Mouse (Mus musculus) midbrain, embryonic 11.5 days (tissue): ENCODE measurements around the gene Ankdd1a. TPM values are rescaled to one million over a fixed set of nuclear protein-coding genes. Genes with fewer than 3 reads are reported as not detected.

Experiments used
- ATAC-seq: fragments of 200-750 bp; cut with Nextera tagmentation; 2 replicates; pipeline ENCODE4 v1.8.0; 2017; ENCODE audit warnings: moderate TSS enrichment, moderate library complexity; ENCODE audit not compliant: low FRiP score
- DNase-seq: peaks from one replicate; pipeline ENCODE4 v3.0.0; 2015; ENCODE audit warnings: low spot score; ENCODE audit errors: missing footprints
- H3K27ac ChIP-seq: fragments of 300-500 bp; sonication (generic); 2 replicates; pipeline ENCODE4 v1.5.1; 2014; ENCODE audit warnings: low read depth, low read length
- H3K27me3 ChIP-seq: fragments of 300-500 bp; sonication (generic); 2 replicates; pipeline ENCODE4 v1.6.1; 2014; ENCODE audit warnings: mild to moderate bottlenecking, low read length, moderate library complexity, mixed read lengths; ENCODE audit not compliant: control insufficient read depth, insufficient read depth
- H3K36me3 ChIP-seq: fragments of 300-500 bp; sonication (generic); 2 replicates; pipeline ENCODE4 v1.6.1; 2014; ENCODE audit warnings: mild to moderate bottlenecking, low read length, moderate library complexity, mixed read lengths; ENCODE audit not compliant: control insufficient read depth, insufficient read depth
- H3K4me1 ChIP-seq: fragments of 300-500 bp; sonication (generic); 2 replicates; pipeline ENCODE4 v1.6.1; 2014; ENCODE audit warnings: low read length; ENCODE audit not compliant: control insufficient read depth, insufficient read depth
- H3K4me2 ChIP-seq: fragments of 300-500 bp; sonication (generic); 2 replicates; pipeline ENCODE4 v1.6.1; 2014; ENCODE audit warnings: mild to moderate bottlenecking, moderate library complexity
- H3K4me3 ChIP-seq: fragments of 300-500 bp; sonication (generic); 2 replicates; pipeline ENCODE4 v1.5.1; 2014; ENCODE audit warnings: low read depth, low read length
- H3K9ac ChIP-seq: fragments of 300-500 bp; sonication (generic); 2 replicates; pipeline ENCODE4 v1.6.1; 2014; ENCODE audit warnings: low read length
- H3K9me3 ChIP-seq: fragments of 300-500 bp; sonication (generic); 2 replicates; pipeline ENCODE4 v1.6.1; 2016; ENCODE audit warnings: low read length; ENCODE audit not compliant: control insufficient read depth
- WGBS: fragments of 180-500 bp; shearing (Covaris S2); extraction: QIAGEN DNeasy Blood & Tissue Kit; methylation state at CpG from one replicate; pipeline ENCODE4 v1.1.7; 2014; 5-methylcytosine and 5-hydroxymethylcytosine counted together
- polyA plus RNA-seq: library from polyadenylated mRNA; unstranded; fragments of >200 nt; fragmentation: Nextera tagmentation; extraction: Ambion mirVana; gene quantifications from 2 replicates; pipeline ENCODE4 v1.2.1, GENCODE M21; 2014

Ankdd1a gene
- polyA plus RNA-seq, 1 experiment from 2014 or later: not detected

- DNase-seq (no peak), ATAC-seq (no peak)
- Histone ChIP-seq H3K36me3 (no peaks in the 10 kb centered on the region), H3K27me3 (no peaks in the 10 kb centered on the region), H3K27ac (no peak overlapping the region), H3K9ac (no peak overlapping the region), H3K9me3 (no peaks in the 10 kb centered on the region), H3K4me3 (no peak overlapping the region), H3K4me1 (peaks cover 10% of the 10 kb centered on the region), H3K4me2 (no peak overlapping the region)
- 73% methylated on average over 8 of the region's 8 CpGs for WGBS
These were observed 28.3 kb upstream of the Ankdd1a start for GRCm38 (mm10) chr9:65548311-65548710.

DNA sequence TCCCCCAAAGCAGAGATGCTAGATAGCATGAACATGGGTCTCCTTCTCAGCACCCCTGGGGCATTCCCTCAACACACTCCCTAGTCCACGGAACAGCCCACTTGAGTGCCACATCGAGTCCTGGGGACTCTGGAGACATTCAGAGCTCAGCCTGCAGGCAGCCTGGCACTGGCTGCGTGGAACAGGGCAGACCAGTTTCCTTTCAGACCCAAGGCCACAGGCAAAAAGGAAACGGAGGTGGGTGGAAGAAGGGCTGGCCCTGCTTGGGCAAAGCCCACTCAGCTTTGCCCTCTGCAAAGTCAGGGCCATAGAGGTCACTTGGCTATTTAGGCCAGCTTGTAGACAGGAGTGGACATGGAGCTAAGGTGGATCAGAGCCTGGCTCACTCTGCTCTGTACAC, 27.9 kb upstream of the Ankdd1a start:
- H3K4me2 ChIP-seq: no peak overlapping the region
- H3K27me3 ChIP-seq: no peaks in the 10 kb centered on the region
- H3K9ac ChIP-seq: no peak overlapping the region
- 78% methylated on average over 4 of the region's 4 CpGs for WGBS
- no peak overlapping the region for H3K27ac ChIP-seq
- DNase-seq: no peak
- no peak for ATAC-seq
- no peaks in the 10 kb centered on the region for H3K36me3 ChIP-seq
- no peak overlapping the region for H3K4me3 ChIP-seq
- peaks cover 10% of the 10 kb centered on the region for H3K4me1 ChIP-seq
- no peaks in the 10 kb centered on the region for H3K9me3 ChIP-seq

DNA sequence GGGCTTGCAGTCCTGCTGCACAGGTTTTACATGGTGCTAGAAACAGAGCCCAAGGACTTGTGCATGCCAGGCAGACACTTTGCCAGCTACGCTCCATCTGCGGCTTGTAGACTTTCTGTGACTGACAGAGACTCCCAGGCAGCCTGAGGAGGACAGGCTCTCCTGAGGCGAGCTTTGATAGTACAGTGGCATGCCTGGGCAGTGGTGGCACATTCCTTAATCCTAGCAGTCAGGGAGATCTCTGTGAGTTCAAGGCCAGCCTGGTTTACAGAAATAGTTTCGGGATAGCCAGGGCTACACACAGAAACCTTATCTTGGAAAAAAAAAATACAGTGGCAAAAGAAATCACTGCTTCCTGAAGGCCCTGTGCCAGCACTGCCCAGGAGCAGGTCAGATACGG, 27.1 kb upstream of the Ankdd1a start:
- no peak overlapping the region for H3K4me3 ChIP-seq
- H3K4me1 ChIP-seq: peaks cover 10% of the 10 kb centered on the region
- no peak for ATAC-seq
- no peaks in the 10 kb centered on the region for H3K9me3 ChIP-seq
- H3K27ac ChIP-seq: no peak overlapping the region
- no peak overlapping the region for H3K4me2 ChIP-seq
- H3K27me3 ChIP-seq: no peaks in the 10 kb centered on the region
- no peak overlapping the region for H3K9ac ChIP-seq
- H3K36me3 ChIP-seq: no peaks in the 10 kb centered on the region
- WGBS: 83% methylated on average over 5 of the region's 5 CpGs
- DNase-seq: no peak

DNA sequence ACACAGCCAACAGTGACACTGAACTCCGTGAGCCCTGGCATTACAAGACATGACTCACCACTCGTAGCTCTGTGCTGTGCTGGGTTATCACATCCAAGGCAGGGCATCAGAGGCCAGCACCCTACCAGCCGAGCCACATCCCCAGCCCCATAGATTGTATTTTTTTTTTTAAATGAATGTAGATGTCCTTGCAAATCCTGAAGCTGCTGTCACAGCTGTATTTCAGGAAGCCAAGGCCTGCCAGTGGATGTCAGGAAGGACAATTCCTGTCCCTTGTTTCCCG, 26.4 kb upstream of the Ankdd1a start:
- no peak overlapping the region for H3K9ac ChIP-seq
- no peak overlapping the region for H3K4me2 ChIP-seq
- H3K27ac ChIP-seq: no peak overlapping the region
- DNase-seq (no peak), ATAC-seq (no peak)
- H3K36me3 ChIP-seq: no peaks in the 10 kb centered on the region
- H3K27me3 ChIP-seq: no peaks in the 10 kb centered on the region
- no peaks in the 10 kb centered on the region for H3K9me3 ChIP-seq
- WGBS: 65% methylated on average over 4 of the region's 4 CpGs
- no peak overlapping the region for H3K4me3 ChIP-seq
- peaks cover 10% of the 10 kb centered on the region for H3K4me1 ChIP-seq

DNA sequence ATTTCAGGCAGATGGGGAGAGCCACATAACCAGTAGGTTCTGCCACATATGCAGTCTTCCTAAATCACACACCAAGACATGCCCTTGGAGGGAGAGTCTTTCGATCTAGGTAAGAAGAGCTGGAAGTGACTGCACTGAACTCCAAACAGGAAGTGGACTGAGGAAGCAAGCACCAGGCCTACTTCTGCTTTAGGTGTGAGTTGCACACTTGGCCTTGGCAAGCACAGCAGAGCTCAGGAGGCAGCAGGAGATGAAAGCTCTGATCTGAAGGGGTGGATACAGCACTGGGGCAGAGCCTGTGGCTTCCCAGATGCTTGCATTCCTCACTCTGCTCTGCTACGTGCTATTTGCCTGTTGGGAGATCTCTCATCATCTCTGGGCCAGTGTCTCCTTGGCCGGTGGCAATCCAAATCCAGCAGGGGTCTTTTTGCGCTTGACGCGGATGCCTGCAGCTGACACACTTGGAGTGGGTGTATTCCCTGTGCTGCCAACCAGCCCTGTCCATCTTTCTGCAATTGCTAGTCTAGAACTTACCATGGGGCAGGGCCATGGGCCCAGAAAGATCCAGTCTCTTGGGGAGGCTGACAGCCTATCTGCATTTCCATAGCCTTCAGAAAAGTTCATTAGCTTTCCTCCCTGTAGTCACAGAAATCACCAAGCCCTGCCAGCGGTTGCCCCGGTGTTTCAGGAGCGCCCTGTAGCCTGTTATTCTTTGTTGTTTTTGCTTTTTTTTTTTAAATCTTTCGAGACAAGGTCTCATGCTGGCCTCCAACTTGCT, 25.8 kb upstream of the Ankdd1a start:
- H3K4me1 ChIP-seq: peaks cover 8% of the 10 kb centered on the region
- H3K9me3 ChIP-seq: no peaks in the 10 kb centered on the region
- no peak overlapping the region for H3K9ac ChIP-seq
- ATAC-seq (no peak), DNase-seq (no peak)
- H3K4me2 ChIP-seq: no peak overlapping the region
- H3K4me3 ChIP-seq: no peak overlapping the region
- no peak overlapping the region for H3K27ac ChIP-seq
- H3K36me3 ChIP-seq: no peaks in the 10 kb centered on the region
- H3K27me3 ChIP-seq: no peaks in the 10 kb centered on the region
- 74% methylated on average over 10 of the region's 10 CpGs for WGBS

- H3K27me3 ChIP-seq: no peaks in the 10 kb centered on the region
- H3K9ac ChIP-seq: no peak overlapping the region
- no peaks in the 10 kb centered on the region for H3K9me3 ChIP-seq
- no peak overlapping the region for H3K27ac ChIP-seq
- H3K4me2 ChIP-seq: no peak overlapping the region
- no peaks in the 10 kb centered on the region for H3K4me1 ChIP-seq
- H3K4me3 ChIP-seq: no peak overlapping the region
- DNase-seq: no peak
- 85% methylated on average over 7 of the region's 7 CpGs for WGBS
- no peaks in the 10 kb centered on the region for H3K36me3 ChIP-seq
- ATAC-seq: no peak
These were observed 22.1 kb upstream of the Ankdd1a start for GRCm38 (mm10) chr9:65542111-65542524.

GRCm38 (mm10) chr9:65541126-65542068, 21.4 kb upstream of the Ankdd1a start:
- DNase-seq: no peak

GRCm38 (mm10) chr9:65539697-65540096, 19.7 kb upstream of the Ankdd1a start:
- no peak for DNase-seq
- no peaks in the 10 kb centered on the region for H3K4me1 ChIP-seq
- no peaks in the 10 kb centered on the region for H3K36me3 ChIP-seq
- H3K9me3 ChIP-seq: no peaks in the 10 kb centered on the region
- H3K27ac ChIP-seq: no peak overlapping the region
- H3K4me2 ChIP-seq: no peak overlapping the region
- no peaks in the 10 kb centered on the region for H3K27me3 ChIP-seq
- H3K9ac ChIP-seq: no peak overlapping the region
- WGBS: 86% methylated on average over 9 of the region's 9 CpGs
- H3K4me3 ChIP-seq: no peak overlapping the region
- no peak for ATAC-seq

More at GRCm38 (mm10) chr9:65541126-65542068, 21.4 kb upstream of the Ankdd1a start:
- Histone ChIP-seq H3K27ac (no peak overlapping the region), H3K27me3 (no peaks in the 10 kb centered on the region), H3K9me3 (no peaks in the 10 kb centered on the region), H3K4me3 (no peak overlapping the region), H3K36me3 (no peaks in the 10 kb centered on the region), H3K4me2 (no peak overlapping the region), H3K9ac (no peak overlapping the region), H3K4me1 (no peaks in the 10 kb centered on the region)
- no peak for ATAC-seq
- 77% methylated on average over 13 of the region's 13 CpGs for WGBS

GRCm38 (mm10) chr9:65537901-65538630, 18.1 kb upstream of the Ankdd1a start:
- H3K36me3 ChIP-seq: no peaks in the 10 kb centered on the region
- DNase-seq: no peak
- H3K9me3 ChIP-seq: no peaks in the 10 kb centered on the region
- H3K27ac ChIP-seq: no peak overlapping the region
- H3K27me3 ChIP-seq: no peaks in the 10 kb centered on the region
- WGBS: 88% methylated on average over 8 of the region's 8 CpGs
- H3K4me1 ChIP-seq: no peaks in the 10 kb centered on the region
- no peak overlapping the region for H3K4me2 ChIP-seq
- no peak overlapping the region for H3K9ac ChIP-seq
- no peak for ATAC-seq
- H3K4me3 ChIP-seq: no peak overlapping the region
